Mouse (Mus musculus): ENCODE data around the gene Rad9a.

- TF ChIP-seq CTCF (IDR thresholded peaks at IDR 0.05; ENCODE audit: borderline replicate concordance, insufficient read depth, low read depth, low read length) (no peak), POLR2A (IDR thresholded peaks at IDR 0.05; ENCODE audit: borderline replicate concordance, insufficient read depth, low read length) (no peak)
Observed at GRCm38 (mm10) chr19:4175368-4175947, 26.0 kb downstream of the Rad9a start, which contains the start of gene Carns1.

Measured in cerebellum, adult 2 months (tissue).